ENCODE assay signal across 26 mouse cellular contexts in the genomic region with DNA sequence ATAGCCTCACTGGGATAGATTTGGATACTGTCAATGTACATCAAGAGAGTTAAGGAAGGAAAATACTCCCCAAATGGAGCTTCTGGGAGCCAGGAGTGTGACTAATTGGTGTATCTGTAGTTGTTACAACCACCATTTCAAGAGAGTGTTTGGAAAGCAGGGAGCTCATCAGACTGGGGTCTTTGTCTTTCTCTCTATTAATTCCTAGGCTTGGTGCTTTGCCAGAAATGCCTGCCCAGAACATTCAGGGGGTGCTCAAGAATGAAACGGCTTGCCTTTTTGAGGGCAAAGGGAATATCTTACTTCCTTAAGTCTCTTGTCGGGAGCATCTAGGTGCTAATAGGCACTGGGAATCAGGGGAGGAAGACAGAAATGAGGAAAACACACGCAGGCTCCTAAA.
DNase-seq lines count a peak whose midpoint lies in the region; ATAC-seq and TF ChIP-seq lines count a peak whose summit lies in the region.
"Had no signal": no experiment of that assay in that cellular context is flagged by ENCODE, and none has a peak within 500 bp of the region (broad histone marks: within the 10 kb centered on the region; RNA-seq: fewer than 3 reads in every experiment).

No protein-coding gene starts in this region.

- no peak overlapping the region for H3K9ac ChIP-seq in forebrain, embryonic 14.5 days (ENCODE audit: low read length)
- no peak overlapping the region for H3K9ac ChIP-seq in forebrain, embryonic 11.5 days (ENCODE audit: low read length)
- no peak overlapping the region for H3K9ac ChIP-seq in forebrain, embryonic 16.5 days (replicated peaks; ENCODE audit: low read depth, low read length)
- H3K9ac ChIP-seq in midbrain, postnatal 0 days (replicated peaks; ENCODE audit: low read length, poor library complexity, severe bottlenecking): no peak overlapping the region
- H3K9ac ChIP-seq in midbrain, embryonic 11.5 days (ENCODE audit: low read length): no peak overlapping the region
- H3K9ac ChIP-seq: embryonic facial prominence, embryonic 13.5 days; embryonic facial prominence, embryonic 15.5 days; forebrain, embryonic 13.5 days had no signal

- DNase-seq in forebrain, embryonic 14.5 days (ENCODE audit: low spot score): peak; percentile 68
- DNase-seq in forebrain, embryonic 11.5 days (ENCODE audit: low spot score): no peak
- no peak for DNase-seq in forebrain, embryonic 10.5 days (ENCODE audit: extremely low spot score, low spot score)
- DNase-seq in midbrain, postnatal 0 days (ENCODE audit: low spot score): peak; percentile 30
- DNase-seq in midbrain, embryonic 11.5 days (ENCODE audit: low spot score, missing footprints): no peak
- DNase-seq: adrenal gland, adult 8-10 months; adrenal gland, postnatal 14 days; adrenal gland, postnatal 36 days; B cell, adult 2 months; cerebellum, adult 11 months; cerebellum, adult 18-20 months; cerebellum, adult 8-10 months; cerebellum, adult 9-11 months; cerebellum, postnatal 14 days; cerebellum, postnatal 36 days; embryo, embryonic 11 days had no signal

- no peak for TF ChIP-seq CTCF in midbrain, postnatal 0 days (IDR thresholded peaks at IDR 0.05)

- peaks cover 6% of the 10 kb centered on the region; the same call in 1 of the 2 replicates for H3K4me1 ChIP-seq in forebrain, embryonic 14.5 days (ENCODE audit: control insufficient read depth, insufficient read depth, low read length)
- no peaks in the 10 kb centered on the region for H3K4me1 ChIP-seq in forebrain, embryonic 11.5 days (replicated peaks; ENCODE audit: control insufficient read depth, insufficient read depth, low read length)
- peaks cover 2% of the 10 kb centered on the region; the same call in 1 of the 2 replicates for H3K4me1 ChIP-seq in forebrain, embryonic 16.5 days (replicated peaks; ENCODE audit: control insufficient read depth, insufficient read depth, low read length)
- H3K4me1 ChIP-seq in forebrain, embryonic 10.5 days: peaks cover 13% of the 10 kb centered on the region
- no peaks in the 10 kb centered on the region for H3K4me1 ChIP-seq in midbrain, postnatal 0 days (ENCODE audit: insufficient read depth, low read length)
- H3K4me1 ChIP-seq in midbrain, embryonic 11.5 days (ENCODE audit: control insufficient read depth, insufficient read depth, low read length): no peaks in the 10 kb centered on the region
- H3K4me1 ChIP-seq: embryonic facial prominence, embryonic 13.5 days; embryonic facial prominence, embryonic 15.5 days had no signal

- H3K27ac ChIP-seq in forebrain, embryonic 14.5 days (ENCODE audit: low read depth, low read length): no peak overlapping the region
- no peak overlapping the region for H3K27ac ChIP-seq in forebrain, embryonic 11.5 days (ENCODE audit: low read depth, low read length)
- H3K27ac ChIP-seq in forebrain, embryonic 16.5 days (ENCODE audit: low read length): peak overlapping the region; percentile 11
- no peak overlapping the region for H3K27ac ChIP-seq in forebrain, embryonic 10.5 days
- H3K27ac ChIP-seq in midbrain, postnatal 0 days (ENCODE audit: low read depth, low read length): no peak overlapping the region
- H3K27ac ChIP-seq in midbrain, embryonic 11.5 days (ENCODE audit: low read depth, low read length): no peak overlapping the region
- H3K27ac ChIP-seq: embryonic facial prominence, embryonic 13.5 days; embryonic facial prominence, embryonic 15.5 days; forebrain, embryonic 13.5 days had no signal

- H3K4me3 ChIP-seq in forebrain, embryonic 14.5 days (ENCODE audit: low read depth, low read length): no peak overlapping the region
- H3K4me3 ChIP-seq in forebrain, embryonic 11.5 days (ENCODE audit: low read depth, low read length): no peak overlapping the region
- H3K4me3 ChIP-seq in forebrain, embryonic 16.5 days (replicated peaks; ENCODE audit: low read length): no peak overlapping the region
- no peak overlapping the region for H3K4me3 ChIP-seq in forebrain, embryonic 10.5 days
- no peak overlapping the region for H3K4me3 ChIP-seq in midbrain, postnatal 0 days (ENCODE audit: low read depth, low read length)
- H3K4me3 ChIP-seq in midbrain, embryonic 11.5 days (ENCODE audit: low read depth, low read length): no peak overlapping the region
- H3K4me3 ChIP-seq: embryonic facial prominence, embryonic 13.5 days; embryonic facial prominence, embryonic 15.5 days; erythroblast, embryonic 14.5 days; forebrain, embryonic 13.5 days had no signal

- H3K36me3 ChIP-seq in forebrain, embryonic 14.5 days (ENCODE audit: control insufficient read depth, insufficient read depth, low read length): no peaks in the 10 kb centered on the region
- H3K36me3 ChIP-seq in forebrain, embryonic 11.5 days (ENCODE audit: control insufficient read depth, insufficient read depth, low read length): no peaks in the 10 kb centered on the region
- H3K36me3 ChIP-seq in forebrain, embryonic 16.5 days (ENCODE audit: control insufficient read depth, insufficient read depth): peaks cover 2% of the 10 kb centered on the region; the same call in 1 of the 2 replicates
- no peaks in the 10 kb centered on the region for H3K36me3 ChIP-seq in forebrain, embryonic 10.5 days (replicated peaks)
- H3K36me3 ChIP-seq in midbrain, postnatal 0 days (ENCODE audit: insufficient read depth, low read length): no peaks in the 10 kb centered on the region
- no peaks in the 10 kb centered on the region for H3K36me3 ChIP-seq in midbrain, embryonic 11.5 days (ENCODE audit: control insufficient read depth, insufficient read depth, low read length)
- H3K36me3 ChIP-seq: embryonic facial prominence, embryonic 13.5 days; embryonic facial prominence, embryonic 15.5 days; G1E had no signal

- no peaks in the 10 kb centered on the region for H3K9me3 ChIP-seq in forebrain, embryonic 14.5 days (replicated peaks; ENCODE audit: control insufficient read depth, low read length)
- no peaks in the 10 kb centered on the region for H3K9me3 ChIP-seq in forebrain, embryonic 11.5 days (ENCODE audit: control insufficient read depth, low read length)
- peaks cover 4% of the 10 kb centered on the region; the same call in 1 of the 2 replicates for H3K9me3 ChIP-seq in forebrain, embryonic 16.5 days (ENCODE audit: control insufficient read depth, low read length)
- H3K9me3 ChIP-seq in forebrain, embryonic 10.5 days: no peaks in the 10 kb centered on the region; the same call in 1 of the 2 replicates
- no peaks in the 10 kb centered on the region for H3K9me3 ChIP-seq in midbrain, postnatal 0 days (ENCODE audit: low read length)
- H3K9me3 ChIP-seq in midbrain, embryonic 11.5 days (ENCODE audit: control insufficient read depth, low read length): no peaks in the 10 kb centered on the region
- H3K9me3 ChIP-seq: embryonic facial prominence, embryonic 13.5 days; embryonic facial prominence, embryonic 15.5 days; forebrain, embryonic 13.5 days; G1E had no signal

- no peaks in the 10 kb centered on the region for H3K27me3 ChIP-seq in forebrain, embryonic 14.5 days (replicated peaks; ENCODE audit: control insufficient read depth, insufficient read depth, low read length)
- H3K27me3 ChIP-seq in forebrain, embryonic 11.5 days (ENCODE audit: control insufficient read depth, insufficient read depth, low read length): no peaks in the 10 kb centered on the region
- H3K27me3 ChIP-seq in forebrain, embryonic 16.5 days (replicated peaks; ENCODE audit: control insufficient read depth, insufficient read depth, low read length): no peaks in the 10 kb centered on the region
- H3K27me3 ChIP-seq in forebrain, embryonic 10.5 days (ENCODE audit: poor library complexity, severe bottlenecking): no peaks in the 10 kb centered on the region
- H3K27me3 ChIP-seq in midbrain, postnatal 0 days (ENCODE audit: insufficient read depth, low read length): no peaks in the 10 kb centered on the region
- no peaks in the 10 kb centered on the region for H3K27me3 ChIP-seq in midbrain, embryonic 11.5 days (ENCODE audit: control insufficient read depth, insufficient read depth, low read length)
- H3K27me3 ChIP-seq: CH12.LX; embryonic facial prominence, embryonic 13.5 days; embryonic facial prominence, embryonic 15.5 days; forebrain, embryonic 13.5 days had no signal

- WGBS in forebrain, embryonic 14.5 days: 27% methylated on average over 3 of the region's 3 CpGs
- 78% methylated on average over 3 of the region's 3 CpGs for WGBS in forebrain, embryonic 11.5 days
- 33% methylated on average over 3 of the region's 3 CpGs for WGBS in forebrain, embryonic 16.5 days
- 81% methylated on average over 3 of the region's 3 CpGs for WGBS in forebrain, embryonic 10.5 days
- 60% methylated on average over 3 of the region's 3 CpGs for WGBS in midbrain, postnatal 0 days
- 78% methylated on average over 3 of the region's 3 CpGs for WGBS in midbrain, embryonic 11.5 days

- H3K4me2 ChIP-seq in forebrain, embryonic 14.5 days (ENCODE audit: low read length): no peak overlapping the region
- no peak overlapping the region for H3K4me2 ChIP-seq in forebrain, embryonic 11.5 days (ENCODE audit: low read depth, low read length, severe bottlenecking)
- no peak overlapping the region for H3K4me2 ChIP-seq in forebrain, embryonic 16.5 days (ENCODE audit: low read length)
- no peak overlapping the region for H3K4me2 ChIP-seq in midbrain, postnatal 0 days (ENCODE audit: low read depth, low read length, poor library complexity, severe bottlenecking)
- H3K4me2 ChIP-seq in midbrain, embryonic 11.5 days: no peak overlapping the region
- H3K4me2 ChIP-seq: embryonic facial prominence, embryonic 13.5 days; embryonic facial prominence, embryonic 15.5 days; forebrain, embryonic 13.5 days had no signal

- peak; percentile 43 for ATAC-seq in forebrain, embryonic 14.5 days
- ATAC-seq in forebrain, embryonic 11.5 days (replicated peaks; ENCODE audit: low FRiP score): no peak
- peak; percentile 36; the same call in 1 of the 2 replicates for ATAC-seq in forebrain, embryonic 16.5 days
- ATAC-seq in midbrain, postnatal 0 days (ENCODE audit: low FRiP score): no peak
- no peak for ATAC-seq in midbrain, embryonic 11.5 days (ENCODE audit: low FRiP score)
- ATAC-seq: activated CD4-positive, CD25-positive, alpha-beta regulatory T cell, adult 4 months; CD4-positive, CD25-positive, alpha-beta regulatory T cell, adult 4 months; forebrain, embryonic 13.5 days; Patski had no signal

Comparison
In these comparisons a context has a peak if more than half of its experiments do, and no peak if none do; other contexts are left out.
1. ATAC-seq: peak in forebrain, embryonic 14.5 days (single experiment) and forebrain, embryonic 16.5 days (single experiment); none in forebrain, embryonic 11.5 days (single experiment), midbrain, postnatal 0 days (single experiment) and midbrain, embryonic 11.5 days (single experiment).
2. DNase-seq: peak in forebrain, embryonic 14.5 days (single experiment) and midbrain, postnatal 0 days (single experiment); none in forebrain, embryonic 11.5 days (single experiment), forebrain, embryonic 10.5 days (single experiment) and midbrain, embryonic 11.5 days (single experiment).